Mouse (Mus musculus) MEL (cell line): Measurements from ENCODE around the gene Pgpep1. TPM values are rescaled to one million over a fixed set of nuclear protein-coding genes. Genes with fewer than 3 reads are reported as not detected.

Experiments
- DNase-seq: peaks from one replicate; pipeline ENCODE4 v3.0.0; 2011; ENCODE audit warnings: low read depth, low spot score
- H3K27ac ChIP-seq: 2 replicates; pipeline ENCODE4 v1.5.1; 2012; ENCODE audit warnings: low read depth, mild to moderate bottlenecking, control low read depth, low read length, moderate library complexity; ENCODE audit not compliant: control insufficient read depth
- H3K27me3 ChIP-seq, 2 experiments: fragments of 150-350 bp in 1 of 2; sonication (generic) in 1 of 2; 2 replicates each; pipeline ENCODE4 v1.6.1; 2012; ENCODE audit warnings: low read length in 2 of 2, mild to moderate bottlenecking in 2 of 2, improper control_type of control experiment in 1 of 2, moderate library complexity in 1 of 2; ENCODE audit not compliant: insufficient read depth in 2 of 2, control insufficient read depth in 1 of 2
- H3K36me3 ChIP-seq, 2 experiments: 2 replicates each; pipeline ENCODE4 v1.6.1; 2012 to 2014; ENCODE audit warnings: low read length in 2 of 2, improper control_type of control experiment in 1 of 2, inconsistent platforms in 1 of 2, mild to moderate bottlenecking in 1 of 2; ENCODE audit not compliant: insufficient read depth in 2 of 2, control insufficient read depth in 1 of 2
- H3K4me1 ChIP-seq, 2 experiments: fragments of 150-350 bp in 1 of 2; sonication (generic) in 1 of 2; 2 replicates each; pipeline ENCODE4 v1.6.1; 2012; ENCODE audit warnings: low read length in 2 of 2, improper control_type of control experiment in 1 of 2, mild to moderate bottlenecking in 1 of 2; ENCODE audit not compliant: insufficient read depth in 2 of 2, control insufficient read depth in 1 of 2
- H3K4me3 ChIP-seq, 2 experiments: fragments of 150-350 bp in 1 of 2; sonication (generic) in 1 of 2; 2 replicates each; pipeline ENCODE4 v1.5.1; 2012; ENCODE audit warnings: low read depth in 2 of 2, low read length in 2 of 2, mild to moderate bottlenecking in 2 of 2, moderate library complexity in 2 of 2, control low read depth in 1 of 2, improper control_type of control experiment in 1 of 2; ENCODE audit not compliant: control insufficient read depth in 1 of 2, insufficient read depth in 1 of 2
- H3K79me2 ChIP-seq: 2 replicates; pipeline ENCODE4 v1.6.1; 2012; ENCODE audit warnings: mild to moderate bottlenecking, low read length, moderate library complexity; ENCODE audit not compliant: control insufficient read depth, poor library complexity, insufficient read depth
- H3K9ac ChIP-seq: 2 replicates; pipeline ENCODE4 v1.6.1; 2012; ENCODE audit warnings: low read depth, mild to moderate bottlenecking, control low read depth, low read length, moderate library complexity; ENCODE audit not compliant: control insufficient read depth, poor library complexity, severe bottlenecking
- H3K9me3 ChIP-seq: fragments of 150-350 bp; sonication (generic); replicated peaks from 2 replicates; pipeline ENCODE4 v1.6.1; 2012; ENCODE audit warnings: mild to moderate bottlenecking, low read length, improper control_type of control experiment, moderate library complexity; ENCODE audit not compliant: insufficient read depth
- BHLHE40 ChIP-seq: IDR thresholded peaks from 2 replicates; pipeline ENCODE4 v1.6.1; 2012; ENCODE audit warnings: low read depth, mild to moderate bottlenecking, inconsistent platforms, low read length, improper control_type of control experiment, borderline replicate concordance
- E2F4 ChIP-seq: IDR thresholded peaks from 2 replicates; pipeline ENCODE4 v1.6.1; 2011; ENCODE audit warnings: low read depth, low read length, improper control_type of control experiment, borderline replicate concordance
- ELF1 ChIP-seq: IDR thresholded peaks from 2 replicates; pipeline ENCODE4 v1.6.1; 2014; ENCODE audit warnings: low read depth, mild to moderate bottlenecking, inconsistent platforms, low read length, improper control_type of control experiment, moderate library complexity
- EP300 ChIP-seq, 2 experiments: IDR thresholded peaks; 2 replicates each; pipeline ENCODE4 v1.6.1; 2011; ENCODE audit warnings: improper control_type of control experiment in 2 of 2, low read length in 2 of 2, low read depth in 1 of 2, mild to moderate bottlenecking in 1 of 2
- ETS1 ChIP-seq: IDR thresholded peaks from 2 replicates; pipeline ENCODE4 v1.6.1; 2012; ENCODE audit warnings: low read depth, mild to moderate bottlenecking, inconsistent platforms, low read length, improper control_type of control experiment, moderate library complexity
- GATA1 ChIP-seq: IDR thresholded peaks from 2 replicates; pipeline ENCODE4 v1.6.1; 2011; ENCODE audit warnings: low read depth, low read length, improper control_type of control experiment
- HCFC1 ChIP-seq: IDR thresholded peaks from 2 replicates; pipeline ENCODE4 v1.6.1; 2012; ENCODE audit warnings: low read depth, mild to moderate bottlenecking, inconsistent platforms, low read length, improper control_type of control experiment, moderate library complexity
- MAFK ChIP-seq: IDR thresholded peaks from 2 replicates; pipeline ENCODE4 v1.6.1; 2011; ENCODE audit warnings: low read depth, mild to moderate bottlenecking, low read length, improper control_type of control experiment, borderline replicate concordance
- MAX ChIP-seq: IDR thresholded peaks from 2 replicates; pipeline ENCODE4 v1.6.1; 2011; ENCODE audit warnings: low read length, improper control_type of control experiment
- MAZ ChIP-seq: IDR thresholded peaks from 2 replicates; pipeline ENCODE4 v1.6.1; 2012; ENCODE audit warnings: low read depth, mild to moderate bottlenecking, inconsistent platforms, low read length, improper control_type of control experiment
- NELFE ChIP-seq: IDR thresholded peaks from 2 replicates; pipeline ENCODE4 v1.6.1; 2011; ENCODE audit warnings: low read depth, low read length, improper control_type of control experiment
- POLR2AphosphoS2 ChIP-seq: IDR thresholded peaks from 2 replicates; pipeline ENCODE4 v1.6.1; 2011; ENCODE audit warnings: low read length, improper control_type of control experiment
- RAD21 ChIP-seq: IDR thresholded peaks from 2 replicates; pipeline ENCODE4 v1.6.1; 2011; ENCODE audit warnings: mild to moderate bottlenecking, low read depth, low read length, improper control_type of control experiment
- RCOR1 ChIP-seq: IDR thresholded peaks from 2 replicates; pipeline ENCODE4 v1.6.1; 2012; ENCODE audit warnings: low read depth, mild to moderate bottlenecking, inconsistent platforms, low read length, improper control_type of control experiment
- SIN3A ChIP-seq: IDR thresholded peaks from 2 replicates; pipeline ENCODE4 v1.6.1; 2012; ENCODE audit warnings: low read length, improper control_type of control experiment, inconsistent platforms
- SMC3 ChIP-seq: IDR thresholded peaks from 2 replicates; pipeline ENCODE4 v1.6.1; 2011; ENCODE audit warnings: low read depth, low read length, improper control_type of control experiment
- TCF12 ChIP-seq: IDR thresholded peaks from 2 replicates; pipeline ENCODE4 v1.6.1; 2014; ENCODE audit warnings: low read depth, mild to moderate bottlenecking, inconsistent platforms, low read length, improper control_type of control experiment, moderate library complexity
- USF1 ChIP-seq: IDR thresholded peaks from 2 replicates; pipeline ENCODE4 v1.6.1; 2014; ENCODE audit warnings: low read depth, mild to moderate bottlenecking, inconsistent platforms, low read length, improper control_type of control experiment, moderate library complexity
- USF2 ChIP-seq, 2 experiments: IDR thresholded peaks; 2 replicates each; pipeline ENCODE4 v1.6.1; 2011 to 2012; ENCODE audit warnings: improper control_type of control experiment in 2 of 2, low read length in 2 of 2, borderline replicate concordance in 1 of 2, inconsistent platforms in 1 of 2, low read depth in 1 of 2, mild to moderate bottlenecking in 1 of 2; ENCODE audit not compliant: insufficient read depth in 1 of 2
- ZC3H11A ChIP-seq: IDR thresholded peaks from 2 replicates; pipeline ENCODE4 v1.6.1; 2012; ENCODE audit warnings: low read depth, mild to moderate bottlenecking, inconsistent platforms, low read length, improper control_type of control experiment
- ZKSCAN1 ChIP-seq: IDR thresholded peaks from 2 replicates; pipeline ENCODE4 v1.6.1; 2012; ENCODE audit warnings: low read depth, mild to moderate bottlenecking, inconsistent platforms, low read length, improper control_type of control experiment, moderate library complexity
- ZMIZ1 ChIP-seq: IDR thresholded peaks from 2 replicates; pipeline ENCODE4 v1.6.1; 2012; ENCODE audit warnings: low read depth, mild to moderate bottlenecking, inconsistent platforms, low read length, improper control_type of control experiment, moderate library complexity
- ZNF384 ChIP-seq: IDR thresholded peaks from 2 replicates; pipeline ENCODE4 v1.6.1; 2012; ENCODE audit warnings: low read depth, mild to moderate bottlenecking, inconsistent platforms, low read length, improper control_type of control experiment
- polyA plus RNA-seq, 2 experiments: library from polyadenylated mRNA; stranded (reverse) in 1 of 2; unstranded in 1 of 2; fragments of >175 nt in 1 of 2; fragments of >200 nt in 1 of 2; gene quantifications; 2 replicates each; pipeline versions ENCODE4 v1.2.1 to v1.2.4; 2012; ENCODE audit warnings: low replicate concordance in 2 of 2, low read depth in 1 of 2; ENCODE audit not compliant: insufficient read length in 2 of 2, insufficient read depth in 1 of 2, missing spikeins in 1 of 2
- total RNA-seq: library from RNA; depleted of rRNA; stranded (reverse); fragments of 300-350 nt; gene quantifications from 2 replicates; pipeline ENCODE4 v1.2.3, GENCODE M21; 2012

Pgpep1 gene
- total and polyA plus RNA-seq, 3 experiments = 12.6 to 19.5 TPM; not detected in 1

DNA sequence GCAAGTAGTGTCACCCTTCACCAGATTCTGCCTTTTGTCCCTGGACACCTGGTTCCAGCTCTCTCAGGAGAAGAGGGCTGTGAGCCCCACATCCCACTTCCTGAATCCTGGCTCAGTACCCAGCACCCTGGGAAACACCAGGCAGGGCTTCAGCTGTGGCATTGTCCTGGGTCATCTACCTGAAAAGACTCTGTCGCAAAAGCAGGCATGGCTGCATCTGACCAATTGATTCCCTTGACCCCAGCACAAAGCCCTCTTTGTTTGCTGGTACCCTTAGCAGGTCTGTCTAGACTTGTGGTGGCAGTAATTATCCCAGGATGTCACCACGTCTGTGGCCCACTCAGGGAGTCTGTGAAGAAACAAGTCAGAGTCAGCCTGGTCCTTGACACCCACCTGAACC is 4.7 kb downstream of the Pgpep1 start:
- H3K9ac ChIP-seq = no peak overlapping the region
- no peak overlapping the region for H3K27ac ChIP-seq

DNA sequence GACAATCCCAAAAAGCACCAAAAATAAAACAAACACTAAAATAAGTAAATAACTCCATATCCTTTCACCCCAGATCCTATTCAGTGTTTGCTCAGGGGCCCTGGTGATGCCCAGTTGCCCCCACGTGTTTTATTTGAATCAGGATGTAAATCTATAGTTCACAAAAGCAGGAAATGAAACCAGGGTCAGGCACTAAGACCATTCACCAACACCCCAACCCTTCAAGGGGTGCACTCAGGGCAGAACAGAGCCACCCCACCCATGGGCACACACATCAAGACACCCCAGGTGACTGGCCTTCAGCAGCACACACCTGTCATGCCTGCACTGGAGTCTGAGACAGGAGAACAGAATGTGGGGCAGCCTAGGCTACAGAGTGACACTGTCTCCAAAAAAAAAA is 6.1 kb downstream of the Pgpep1 start:
- peaks cover 2 to 10% of the 10 kb centered on the region in 2 experiments; a peak in 3 of 4 replicates for H3K36me3 ChIP-seq
- H3K27me3 ChIP-seq = no peaks in the 10 kb centered on the region
- no peak overlapping the region for H3K27ac ChIP-seq
- no peaks in the 10 kb centered on the region for H3K9me3 ChIP-seq
- DNase-seq = no peak
- no peak overlapping the region for H3K4me3 ChIP-seq
- TF ChIP-seq BHLHE40 (no peak), SIN3A (no peak), ZNF384 (no peak), ELF1 (no peak), RAD21 (no peak), NELFE (no peak), HCFC1 (no peak), GATA1 (no peak), USF1 (no peak), ZKSCAN1 (no peak)
- peaks cover 10 to 19% of the 10 kb centered on the region in 2 experiments for H3K4me1 ChIP-seq
- no peaks in the 10 kb centered on the region for H3K79me2 ChIP-seq
- H3K9ac ChIP-seq = no peak overlapping the region

More for the DNA sequence above, 4.7 kb downstream of the Pgpep1 start:
- H3K27me3 ChIP-seq = no peaks in the 10 kb centered on the region
- H3K4me3 ChIP-seq = no peak overlapping the region
- H3K79me2 ChIP-seq = no peaks in the 10 kb centered on the region
- no peaks in the 10 kb centered on the region for H3K9me3 ChIP-seq
- H3K4me1 ChIP-seq = peaks cover 4 to 8% of the 10 kb centered on the region in 2 experiments; a peak in 3 of 4 replicates
- TF ChIP-seq TCF12 (no peak), MAFK (no peak), SIN3A (no peak), E2F4 (no peak), MAX (no peak), ETS1 (no peak), MAZ (no peak), ZMIZ1 (no peak), USF2 (IDR thresholded peaks at IDR 0.05; ENCODE audit: borderline replicate concordance in 1 of 2, insufficient read depth in 1 of 2, low read depth in 1 of 2, low read length in 2 of 2) (no peak), EP300 (IDR thresholded peaks at IDR 0.05; ENCODE audit: low read depth in 1 of 2, low read length in 2 of 2) (no peak), ZNF384 (no peak), ZC3H11A (no peak), ELF1 (no peak), POLR2AphosphoS2 (no peak), SMC3 (no peak), RCOR1 (no peak)
- TF ChIP-seq, all 39 proteins: peak for 0
- H3K36me3 ChIP-seq = peaks cover 0 to 2% of the 10 kb centered on the region in 2 experiments; a peak in 1 of 4 replicates
- DNase-seq = no peak
